Mouse (Mus musculus) ES-Bruce4 (cell line): Measurements from ENCODE around the gene Rbbp6.

Experiments used
- CTCF ChIP-seq: IDR thresholded peaks from one replicate; pipeline ENCODE4 v1.8.1; 2011; ENCODE audit warnings: low read depth, low read length
- POLR2A ChIP-seq: IDR thresholded peaks from one replicate; pipeline ENCODE4 v1.8.1; 2011; ENCODE audit warnings: low read length; ENCODE audit not compliant: insufficient read depth

DNA sequence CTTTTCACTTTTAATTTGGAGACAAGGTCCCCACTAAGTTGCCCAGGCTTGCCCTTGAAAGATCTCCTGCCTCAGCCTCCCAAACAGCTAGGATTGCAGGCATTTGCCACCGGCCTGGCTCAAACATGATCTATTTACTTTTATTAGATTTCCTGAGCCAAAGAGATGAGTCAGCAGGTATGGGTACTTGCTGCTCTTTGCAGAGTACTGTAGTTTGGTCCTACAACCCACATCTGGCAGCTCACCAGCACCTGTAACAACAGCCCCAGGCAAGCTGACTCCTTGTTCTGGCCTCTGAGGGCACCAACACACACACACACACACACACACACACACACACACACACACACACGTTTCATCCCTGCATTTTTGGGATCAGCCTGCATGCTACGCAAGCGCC, 14.0 kb upstream of the Rbbp6 start:
- no peak for TF ChIP-seq POLR2A
- TF ChIP-seq CTCF, result no peak
